Mouse (Mus musculus): Measurements from ENCODE around the gene Gm20481.

- no peak for TF ChIP-seq MAX (IDR thresholded peaks at IDR 0.05; ENCODE audit: low read depth)
- TF ChIP-seq POLR2A (IDR thresholded peaks at IDR 0.05; ENCODE audit: insufficient read length, low read depth): no peak
- no peak for TF ChIP-seq E2F4 (IDR thresholded peaks at IDR 0.05; ENCODE audit: insufficient read depth)
- no peak for TF ChIP-seq MYOD1 (IDR thresholded peaks at IDR 0.05; ENCODE audit: control insufficient read depth in 1 of 3, insufficient read length in 2 of 3, low read depth in 2 of 3)
- no peak for TF ChIP-seq POLR2AphosphoS2 (IDR thresholded peaks at IDR 0.05; ENCODE audit: insufficient read length, low read depth)
- TF ChIP-seq TCF12 (IDR thresholded peaks at IDR 0.05; ENCODE audit: insufficient read depth, poor library complexity, severe bottlenecking): no peak
- TF ChIP-seq REST (IDR thresholded peaks at IDR 0.05; ENCODE audit: insufficient read depth, insufficient read length): no peak
Measured at GRCm38 (mm10) chr17:34922939-34923338, 46.8 kb upstream of the Gm20481 start.

Data from myocyte (in vitro differentiated cells).